Mouse (Mus musculus) T-helper 2 cell (primary cell): ENCODE measurements at regions not wholly inside any gene's neighbourhood (a gene's known extent, or its start where the extent isn't known, plus 50 kb on each side); places are given as distances from the start of the nearest gene placed in this dataset.

Experiments
- in situ Hi-C: fragments of 300-600 bp; cut with MboI, MseI; formaldehyde crosslinking; loops from one replicate; pipeline ENCODE4 v1.15.1; 2025; ENCODE audit warnings: high pct_unique_total_duplicates

DNA sequence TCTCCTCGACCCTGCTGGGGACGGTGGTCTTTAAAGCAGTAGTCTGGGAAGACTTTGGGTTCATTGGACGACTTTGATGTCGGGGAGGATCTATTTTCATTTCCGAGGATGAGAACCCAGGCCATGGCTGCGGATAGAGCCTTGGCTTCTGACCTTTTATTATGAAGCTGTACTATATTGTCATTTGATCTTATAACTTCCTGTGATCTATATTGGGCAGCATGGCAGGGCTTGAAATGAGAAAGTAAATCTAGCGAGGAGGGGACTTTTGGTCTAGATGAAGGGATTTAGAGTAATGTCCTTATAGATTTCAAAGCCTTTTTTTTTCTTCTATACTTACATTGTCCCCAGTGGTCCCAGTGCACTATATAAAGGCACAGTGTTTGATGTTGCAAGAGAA is 172.8 kb upstream of the Stt3b start:
- in situ Hi-C loops: no loop called here

DNA sequence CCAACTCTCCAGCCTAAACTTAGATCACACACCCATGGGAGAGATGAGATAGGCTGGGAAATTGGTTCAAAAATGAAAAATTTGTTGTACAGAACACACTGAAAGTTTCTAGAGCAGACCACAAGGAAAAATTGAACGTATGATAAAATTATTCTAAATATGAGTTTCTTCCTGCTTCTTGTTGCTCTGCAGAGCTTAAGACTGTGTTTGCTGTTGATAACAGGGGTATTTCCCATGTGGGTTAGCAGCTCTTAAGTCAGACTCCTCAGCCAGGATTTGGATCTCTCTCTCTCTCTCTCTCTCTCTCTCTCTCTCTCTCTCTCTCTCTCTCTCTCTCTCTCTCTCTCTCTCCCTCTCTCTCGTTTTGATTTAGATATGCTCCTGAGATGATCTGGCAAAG is 173.5 kb upstream of the Stt3b start:
- in situ Hi-C loops: no loop called here

DNA sequence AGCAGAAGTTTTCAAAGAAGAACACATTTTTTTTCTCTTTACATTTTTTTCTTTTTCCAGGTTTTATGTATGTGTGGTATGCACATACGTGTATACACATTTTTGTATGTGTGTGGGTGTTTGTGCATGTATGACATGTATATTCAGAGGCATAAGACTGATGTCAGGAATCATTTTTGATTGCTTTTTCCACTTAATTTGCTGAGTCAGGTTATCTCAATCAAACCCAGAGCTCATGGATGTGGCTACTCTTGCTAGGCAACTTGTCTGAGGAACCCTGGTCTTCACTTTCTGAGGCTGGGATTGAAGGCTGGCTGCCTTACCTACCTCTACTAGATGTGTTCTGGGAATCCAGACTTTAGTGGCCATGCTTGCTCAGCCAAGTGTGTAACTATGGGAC is 174.2 kb upstream of the Stt3b start:
- in situ Hi-C loops: no loop called here

DNA sequence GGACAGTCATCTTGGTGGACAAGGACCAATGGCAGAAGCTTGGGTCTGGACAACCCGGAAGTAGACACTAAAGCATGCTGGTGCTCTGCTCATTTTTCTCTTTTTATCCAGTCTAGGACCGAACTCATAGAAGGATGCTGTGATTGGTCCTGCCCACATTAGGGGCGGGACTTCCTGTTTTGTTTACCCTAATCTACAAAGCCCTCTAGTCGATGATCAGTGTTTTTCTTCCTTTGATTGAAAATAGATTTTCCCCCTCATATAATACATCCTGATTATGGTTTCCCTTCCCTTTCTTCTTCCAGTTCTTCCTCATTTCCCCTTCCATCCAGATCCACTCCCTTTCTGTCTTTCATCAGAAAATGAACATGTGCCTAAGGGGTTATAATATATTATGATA is 175.0 kb upstream of the Stt3b start:
- in situ Hi-C loops: no loop called here

DNA sequence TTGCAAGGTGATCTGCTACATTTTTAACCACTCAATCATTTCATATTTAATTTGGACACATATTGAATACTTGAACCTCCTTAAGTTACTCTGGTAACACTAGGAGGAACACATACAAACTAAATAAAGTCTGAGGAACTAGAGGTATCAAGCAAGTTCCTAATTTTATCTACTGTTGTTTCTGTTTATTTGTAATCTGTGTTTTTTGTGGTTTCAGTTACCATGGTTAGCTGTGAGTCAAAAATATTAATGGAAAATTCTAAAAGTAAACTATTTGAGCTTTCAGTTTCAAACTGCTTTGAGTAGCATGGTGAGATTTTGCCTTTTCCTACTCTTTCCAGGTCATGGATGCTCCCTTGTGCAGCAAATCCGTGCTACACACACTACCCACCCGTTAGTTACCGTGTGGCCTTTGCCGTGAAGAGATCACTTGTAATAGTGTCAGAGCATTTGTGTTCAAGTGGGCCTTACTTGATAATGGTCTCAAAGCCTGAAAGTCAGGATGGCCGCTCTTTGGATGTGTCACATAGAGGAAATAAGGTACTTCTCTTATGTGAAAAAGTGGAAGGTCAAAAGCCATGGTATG is 177.0 kb upstream of the Stt3b start:
- in situ Hi-C loops: no loop called here

DNA sequence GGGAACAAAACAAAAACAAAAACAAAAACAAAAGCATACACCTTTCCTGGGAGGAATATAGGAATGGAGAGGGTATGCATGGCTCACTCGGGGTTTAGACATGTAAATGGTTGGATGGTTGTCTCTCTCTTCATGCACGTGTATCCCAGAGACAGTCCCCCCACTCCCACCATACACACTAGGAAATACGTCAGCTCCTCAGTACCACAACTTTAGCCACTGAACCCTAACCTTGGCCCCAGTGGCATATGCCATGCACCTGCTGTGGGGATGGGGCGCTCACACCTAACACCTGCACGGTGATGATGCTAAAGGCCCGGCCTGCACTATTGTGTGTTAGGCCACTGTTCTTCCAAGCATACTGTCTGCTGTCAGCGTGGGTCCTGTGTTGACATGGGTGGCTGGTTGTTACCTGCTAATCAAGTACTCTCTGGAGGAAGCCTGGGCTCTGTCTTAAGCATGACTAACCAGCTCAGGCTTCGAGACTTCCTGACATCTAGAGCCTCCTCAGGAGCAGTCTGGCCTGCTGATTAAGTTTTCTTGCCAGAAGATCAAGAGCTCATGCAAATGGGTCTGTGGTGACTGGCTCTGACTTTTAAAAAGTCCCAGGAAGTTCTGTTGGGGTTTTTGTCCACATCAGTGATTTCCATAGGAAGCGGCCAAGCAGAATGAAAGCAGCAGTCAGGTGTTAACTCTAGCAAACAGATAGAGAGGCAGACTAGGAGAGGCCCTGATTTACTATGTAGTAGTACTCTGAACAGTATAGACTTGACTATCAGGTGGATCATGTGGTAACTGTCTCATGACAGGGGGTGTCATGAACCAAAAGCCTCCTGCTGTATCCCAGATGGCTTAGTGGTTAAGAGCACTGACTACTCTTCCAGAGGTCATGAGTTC is 178.9 kb upstream of the Stt3b start:
- in situ Hi-C loops: no loop called here

DNA sequence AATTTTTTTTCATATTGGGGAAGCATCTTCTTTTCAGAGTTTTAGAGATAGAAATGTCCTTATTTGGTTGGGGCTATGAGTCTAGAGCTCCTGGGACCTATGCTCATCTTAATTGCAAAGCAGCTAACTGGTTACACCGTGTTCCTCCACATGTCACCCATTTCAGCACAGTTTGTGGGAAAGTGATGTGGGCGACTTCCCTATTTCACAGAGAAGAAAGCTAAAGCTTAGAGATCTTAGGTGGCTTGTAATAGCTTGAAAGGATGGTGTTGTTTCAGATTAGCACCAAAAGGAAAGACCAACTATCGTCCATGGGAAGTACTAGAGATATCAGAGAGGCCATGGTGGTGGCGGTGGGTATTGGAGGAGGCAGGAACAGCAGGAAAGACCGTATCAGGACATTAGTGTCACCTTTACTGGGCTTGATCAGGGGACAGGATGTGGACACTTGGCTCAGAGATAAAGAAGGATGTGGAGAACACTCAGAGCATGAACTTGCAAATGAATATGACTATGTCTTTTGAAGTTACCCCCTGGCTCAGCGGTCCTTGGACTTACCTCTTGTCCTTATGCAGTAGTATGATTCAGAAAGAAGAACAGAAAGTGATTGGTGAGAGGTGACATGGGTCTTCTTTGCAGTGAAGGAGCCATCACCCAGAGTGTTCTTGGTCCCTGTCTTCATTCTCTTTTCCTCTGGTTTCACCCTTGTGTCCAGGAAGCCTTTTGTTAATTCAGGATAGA is 182.4 kb upstream of the Stt3b start:
- in situ Hi-C loops: no loop called here

DNA sequence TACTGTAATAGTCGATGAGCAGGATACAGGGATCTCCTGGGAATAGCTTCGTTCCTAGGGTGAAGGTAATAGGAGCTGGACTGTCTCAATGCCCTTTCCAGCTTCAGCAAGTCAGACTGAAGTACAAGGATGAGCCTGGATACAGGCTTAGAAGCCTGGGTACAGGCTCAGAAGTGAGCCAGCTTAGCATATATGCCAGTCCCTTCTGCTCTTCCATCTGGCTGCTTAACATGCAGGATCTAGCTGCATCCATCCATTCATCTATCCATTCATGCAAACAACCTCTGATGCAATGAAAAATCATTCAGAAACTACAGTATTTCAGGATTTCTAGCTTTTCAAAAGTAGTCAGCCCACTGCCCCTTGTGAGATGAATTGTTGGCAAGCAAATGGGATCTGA is 183.5 kb upstream of the Stt3b start:
- in situ Hi-C loops: no loop called here

DNA sequence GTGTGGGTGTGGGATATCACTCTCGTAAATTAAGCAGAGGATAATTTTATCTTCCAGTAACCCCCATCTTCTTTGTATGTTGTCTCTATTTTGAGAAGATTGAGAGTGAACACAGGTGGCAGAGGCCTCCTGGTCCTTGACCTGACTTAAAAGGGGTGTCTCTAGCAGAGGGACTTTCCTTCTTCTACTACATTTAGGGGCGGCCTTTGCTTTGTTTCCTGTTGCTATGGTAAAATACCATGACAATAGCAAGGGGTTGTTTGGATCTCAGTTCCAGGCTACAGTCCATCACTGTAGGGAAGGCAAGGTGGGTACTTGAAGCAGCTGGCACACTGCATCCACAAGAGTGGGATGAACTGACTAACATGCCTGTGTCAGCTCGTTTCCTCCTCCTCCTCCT is 189.3 kb upstream of the Stt3b start:
- in situ Hi-C loops: no loop called here

DNA sequence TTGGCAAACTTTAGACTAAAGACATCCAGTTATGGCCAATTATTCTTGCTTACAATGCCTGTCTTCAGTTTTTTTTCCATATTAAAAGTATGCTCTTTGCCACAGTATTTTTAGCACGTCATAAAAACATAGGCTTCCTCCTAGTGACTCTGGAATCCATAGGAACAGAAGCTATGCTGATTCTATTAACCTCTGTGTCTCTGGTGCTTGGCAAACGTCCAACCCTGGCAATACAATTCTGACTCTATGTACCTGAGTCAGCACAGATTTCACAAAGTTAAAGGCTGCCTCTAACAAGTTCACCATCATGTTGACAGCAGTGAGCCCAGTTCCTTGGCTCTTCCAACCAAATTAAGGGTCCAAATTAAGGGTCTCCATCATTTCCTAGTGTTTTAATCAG is 194.6 kb upstream of the Stt3b start:
- in situ Hi-C loops: no loop called here

DNA sequence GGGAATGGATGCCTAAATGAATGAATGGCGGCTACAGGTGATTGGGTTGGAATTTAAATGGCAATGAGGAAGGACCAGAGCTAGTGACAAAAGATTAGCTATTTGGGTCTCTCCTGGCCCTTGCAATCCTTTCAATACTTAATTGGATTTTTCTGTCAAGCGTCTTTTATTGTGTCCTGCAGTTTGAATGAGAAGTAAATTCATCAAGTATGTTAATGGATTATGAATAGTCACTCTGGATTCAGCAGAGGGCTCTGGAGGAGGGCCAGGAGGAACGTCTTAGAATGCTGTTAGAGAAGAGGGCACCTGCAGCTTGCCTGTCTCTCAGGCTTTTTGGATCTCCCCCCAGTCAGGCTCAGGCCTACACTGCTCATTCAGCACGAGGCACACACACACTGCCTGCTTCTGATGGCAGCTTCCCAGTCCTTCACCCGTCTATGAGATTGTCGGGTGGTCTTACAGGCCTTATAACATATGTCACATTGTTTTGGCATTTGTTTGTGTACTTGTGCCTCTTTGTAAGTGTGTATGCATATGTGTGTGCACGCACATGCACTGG is 197.0 kb upstream of the Stt3b start:
- in situ Hi-C loops: no loop called here

DNA sequence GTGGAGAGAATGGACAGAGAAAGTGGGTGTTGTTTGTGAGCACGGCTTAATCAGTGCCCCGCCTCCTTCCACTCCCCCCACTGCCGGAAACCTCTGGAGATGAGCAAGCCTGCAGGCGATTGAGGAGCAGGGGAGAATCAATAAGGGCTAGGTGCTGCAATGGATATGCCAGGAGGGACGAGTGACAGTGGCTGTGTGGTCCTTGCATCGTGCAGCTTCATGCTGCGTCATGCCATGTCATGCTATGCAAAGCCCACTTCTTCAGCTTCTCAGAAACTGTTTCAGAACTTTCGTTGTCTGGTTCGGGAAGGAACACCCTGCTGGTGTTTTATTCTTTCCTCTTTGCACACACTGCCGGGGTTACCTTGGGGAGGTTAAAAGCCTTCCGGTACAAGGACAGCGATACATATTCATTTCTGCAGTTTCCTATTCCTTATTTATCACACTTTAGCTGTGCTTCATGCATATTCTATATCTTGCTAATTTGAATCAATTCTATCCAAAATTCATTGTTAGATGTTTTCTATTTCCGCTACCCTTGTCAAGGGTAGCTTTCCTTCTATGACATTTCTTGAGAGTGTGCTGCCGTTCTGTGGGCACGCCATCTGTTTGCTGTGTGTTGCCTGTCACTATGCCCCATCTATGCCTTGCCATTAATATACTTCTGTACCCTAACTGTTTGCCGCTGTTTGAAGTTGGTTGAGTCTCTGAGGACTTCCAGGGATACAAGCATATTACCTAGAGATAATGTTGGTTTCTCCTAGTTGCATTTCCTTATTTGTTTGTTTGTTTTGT is 202.8 kb upstream of the Stt3b start:
- in situ Hi-C loops: no loop called here

DNA sequence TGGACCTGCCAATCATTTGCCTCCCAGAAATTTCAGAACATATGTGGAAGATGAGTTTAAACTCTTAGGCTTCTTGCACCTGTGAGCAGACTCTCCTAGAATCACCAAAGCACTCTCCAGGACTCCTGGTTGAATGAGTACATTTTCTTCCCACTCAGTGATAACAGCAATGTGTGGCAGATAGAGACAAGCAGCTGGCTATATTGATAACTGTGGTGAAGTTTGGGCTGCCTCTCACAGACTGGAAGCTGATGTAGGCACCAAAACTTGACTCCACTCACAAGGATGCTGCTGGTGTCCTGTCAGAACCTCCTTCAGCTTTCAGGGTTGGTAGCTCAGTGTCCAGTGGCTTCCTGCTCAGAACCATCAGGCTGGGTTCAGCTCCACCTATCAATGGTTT is 207.7 kb upstream of the Stt3b start:
- in situ Hi-C loops: no loop called here

DNA sequence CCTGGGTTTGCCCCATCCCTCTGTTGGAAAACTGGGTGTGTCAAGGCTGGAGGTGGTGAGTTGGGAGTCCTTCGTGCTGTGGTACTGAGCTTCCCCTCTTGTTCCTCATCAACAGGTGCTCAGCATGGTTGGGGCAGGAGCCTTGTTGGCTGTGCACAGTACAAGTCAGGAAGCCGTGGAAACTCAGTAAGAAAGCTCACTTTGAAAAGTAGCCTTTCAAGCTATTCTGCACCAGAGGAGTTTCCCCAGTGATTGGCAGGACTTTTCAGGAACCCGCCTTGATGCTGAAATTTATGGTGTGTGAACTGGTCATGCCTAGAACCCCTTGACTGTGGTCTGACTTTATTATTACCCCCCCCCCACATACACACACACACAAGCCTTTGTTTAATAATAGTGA is 213.9 kb upstream of the Stt3b start:
- in situ Hi-C loops: no loop called here

DNA sequence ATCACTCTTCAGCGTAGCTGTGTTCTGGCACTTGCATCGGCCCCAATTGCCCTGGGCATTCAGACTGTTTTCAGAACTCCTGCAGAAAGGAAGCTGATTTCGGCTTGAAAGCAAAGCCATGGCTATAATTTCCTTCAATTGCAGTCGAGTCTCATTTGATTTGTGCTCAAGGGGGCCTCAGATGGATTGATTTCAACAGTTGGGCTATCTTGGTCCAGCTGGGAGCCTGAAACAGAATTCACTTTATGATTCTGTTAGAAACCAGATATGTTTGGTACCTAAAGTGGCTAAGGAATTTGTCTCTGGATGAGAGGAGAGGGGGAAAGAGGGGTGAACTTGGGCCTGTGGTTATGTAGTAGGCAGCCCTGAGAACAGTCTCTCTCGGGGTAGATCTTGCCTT is 214.4 kb upstream of the Stt3b start:
- in situ Hi-C loops: no loop called here

DNA sequence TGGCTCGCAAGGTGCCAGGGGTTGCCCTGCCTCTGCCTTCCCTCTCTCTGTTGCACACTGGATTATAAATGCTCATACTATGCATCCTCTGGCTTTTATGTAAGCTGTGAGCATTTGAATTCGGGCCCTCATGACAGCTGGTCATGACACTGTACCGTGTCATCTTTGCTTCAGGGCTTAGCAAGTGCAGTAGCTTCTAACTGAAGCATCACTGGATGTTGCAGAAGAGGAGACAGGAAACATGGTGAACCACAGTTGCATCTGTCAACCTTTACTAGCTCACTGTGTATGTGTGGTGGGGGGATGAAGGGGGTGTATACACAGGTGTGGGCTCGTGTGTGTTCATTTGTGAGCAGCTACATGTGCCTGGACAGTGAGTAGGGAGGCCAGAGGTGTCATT is 216.1 kb upstream of the Stt3b start:
- in situ Hi-C loops: no loop called here

DNA sequence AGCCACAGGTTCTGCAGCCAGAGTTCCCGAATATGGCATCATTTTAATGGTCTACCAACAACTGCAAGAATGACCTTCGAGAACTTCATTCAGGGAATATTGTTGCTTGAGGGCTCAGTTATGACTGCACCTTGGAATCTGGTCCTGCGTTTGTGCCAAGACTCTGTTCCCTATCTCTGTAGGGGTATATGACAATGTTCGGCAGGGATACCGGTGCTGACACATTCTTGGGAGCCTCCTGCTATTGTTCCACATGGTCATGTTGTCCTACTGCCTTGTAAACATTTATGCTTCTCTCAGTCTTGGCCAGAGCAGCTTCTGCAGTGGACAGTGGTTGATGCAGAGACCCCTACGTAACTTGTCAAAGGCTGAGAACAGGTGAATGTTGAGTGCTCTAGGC is 216.8 kb upstream of the Stt3b start:
- in situ Hi-C loops: no loop called here

DNA sequence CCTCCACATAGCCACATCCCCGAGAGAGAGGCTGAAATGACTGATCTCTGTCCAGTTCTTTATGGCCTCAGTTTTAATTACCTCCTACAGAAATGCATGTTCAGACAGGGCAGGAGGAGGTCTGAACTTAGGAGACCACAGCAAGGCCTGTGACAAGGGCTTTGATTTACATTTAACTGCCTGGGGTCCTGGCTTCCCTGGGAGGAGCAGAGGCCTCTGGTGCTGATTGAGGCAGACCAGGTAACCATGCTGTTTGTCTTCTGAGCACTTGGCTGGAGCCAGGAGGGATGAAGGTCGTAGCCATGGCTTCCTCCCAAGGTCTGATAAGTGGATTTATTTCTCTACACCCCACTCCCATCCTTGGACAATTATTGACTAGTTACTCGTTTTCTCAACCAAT is 224.0 kb upstream of the Stt3b start:
- in situ Hi-C loops: no loop called here

DNA sequence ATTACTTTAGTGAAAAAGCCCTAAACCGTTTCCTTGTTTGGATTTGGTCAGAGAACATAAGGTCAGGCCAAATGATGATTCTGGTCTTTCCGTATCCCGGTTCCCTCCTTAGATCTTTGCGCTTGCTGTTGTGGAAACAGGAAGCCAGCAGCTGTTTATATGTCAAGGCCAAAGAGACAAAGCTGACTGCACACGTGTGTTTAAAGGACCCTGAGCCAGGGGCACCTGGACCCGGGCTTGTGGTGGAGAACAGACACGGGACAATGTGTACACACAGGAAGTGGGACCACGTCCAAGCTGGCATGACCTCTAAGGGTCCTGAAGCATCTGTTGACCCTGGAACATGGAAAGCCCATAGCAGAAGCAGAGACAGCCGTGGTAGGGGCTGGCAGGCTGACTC is 233.4 kb upstream of the Stt3b start:
- in situ Hi-C loops: no loop called here

DNA sequence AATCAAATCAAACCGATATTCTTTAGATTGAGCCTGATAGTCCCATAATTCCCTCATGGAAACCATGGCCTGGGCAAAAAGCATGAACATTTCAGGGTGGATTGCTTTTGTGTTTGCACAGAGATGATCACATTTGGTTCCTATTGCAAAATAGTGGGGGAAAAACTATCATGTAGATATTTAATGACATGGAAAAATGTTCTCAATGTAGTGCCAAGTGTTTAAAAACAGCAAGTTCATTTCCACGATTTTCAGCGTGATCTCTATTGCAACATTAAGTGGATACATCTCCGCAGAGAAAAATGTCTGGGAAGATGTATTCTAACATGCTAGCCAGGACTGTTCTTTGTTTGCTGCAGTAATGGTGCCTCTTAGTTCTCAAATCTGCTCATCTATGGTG is 235.0 kb upstream of the Stt3b start:
- in situ Hi-C loops: no loop called here

DNA sequence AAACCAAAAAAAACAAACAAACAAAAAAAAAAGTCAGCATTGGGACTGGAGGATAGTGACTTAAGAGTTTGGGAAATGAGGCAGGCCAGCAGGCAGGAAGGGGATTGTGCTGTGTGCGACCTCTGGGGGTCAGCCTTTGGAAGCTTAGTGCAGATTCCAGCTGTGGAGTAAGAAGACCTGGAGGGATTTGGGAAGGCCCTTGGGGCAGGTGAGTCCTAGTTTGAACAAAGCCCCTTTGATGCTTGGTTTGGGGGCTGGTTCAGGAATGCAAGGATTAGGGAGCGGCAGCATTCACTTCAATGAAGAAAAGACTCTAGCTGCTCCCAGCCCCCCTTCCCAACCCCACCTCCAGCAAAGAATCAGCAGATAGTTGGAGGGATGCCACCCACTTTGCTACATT is 235.6 kb upstream of the Stt3b start:
- in situ Hi-C loops: no loop called here
